Mouse (Mus musculus) ES-Bruce4 (cell line): ENCODE results near the gene Dpp9. TPM values are rescaled to one million over a fixed set of nuclear protein-coding genes. Genes with fewer than 3 reads are reported as not detected.
"Not testable (repeated sequence)": the region's sequence is repeated elsewhere in the genome, so short reads cannot be mapped to it uniquely, and the experiment has no call there.

Source experiments
- H3K27ac ChIP-seq: 2 replicates; pipeline ENCODE4 v1.5.1; 2012; ENCODE audit warnings: low read length, inconsistent platforms; ENCODE audit not compliant: insufficient read depth
- H3K27me3 ChIP-seq: 2 replicates; pipeline ENCODE4 v1.6.1; 2012; ENCODE audit warnings: mild to moderate bottlenecking, low read length, inconsistent platforms; ENCODE audit not compliant: control insufficient read depth, poor library complexity, insufficient read depth, severe bottlenecking
- H3K36me3 ChIP-seq: 2 replicates; pipeline ENCODE4 v1.6.1; 2012; ENCODE audit warnings: inconsistent platforms, mild to moderate bottlenecking, low read length, moderate library complexity; ENCODE audit not compliant: control insufficient read depth, poor library complexity, insufficient read depth, severe bottlenecking
- H3K4me1 ChIP-seq: one replicate; pipeline ENCODE4 v1.8.1; 2011; ENCODE audit warnings: low read length; ENCODE audit not compliant: control insufficient read depth, insufficient read depth
- H3K4me3 ChIP-seq: 2 replicates; pipeline ENCODE4 v1.5.1; 2011; ENCODE audit warnings: low read depth, mild to moderate bottlenecking, low read length
- H3K9ac ChIP-seq: 2 replicates; pipeline ENCODE4 v1.6.1; 2012; ENCODE audit warnings: low read depth, mild to moderate bottlenecking, inconsistent platforms; ENCODE audit not compliant: poor library complexity, severe bottlenecking
- H3K9me3 ChIP-seq: replicated peaks from 2 replicates; pipeline ENCODE4 v1.6.1; 2012; ENCODE audit warnings: mild to moderate bottlenecking, low read length, inconsistent platforms; ENCODE audit not compliant: control insufficient read depth, poor library complexity, insufficient read depth, severe bottlenecking
- CTCF ChIP-seq: IDR thresholded peaks from one replicate; pipeline ENCODE4 v1.8.1; 2011; ENCODE audit warnings: low read depth, low read length
- EP300 ChIP-seq: IDR thresholded peaks from 2 replicates; pipeline ENCODE4 v1.6.1; 2011; ENCODE audit warnings: low read depth, low read length; ENCODE audit not compliant: insufficient read depth
- POLR2A ChIP-seq: IDR thresholded peaks from one replicate; pipeline ENCODE4 v1.8.1; 2011; ENCODE audit warnings: low read length; ENCODE audit not compliant: insufficient read depth
- polyA plus RNA-seq: library from polyadenylated mRNA; stranded (reverse); fragments of >200 nt; gene quantifications from 2 replicates; pipeline ENCODE4 v1.2.4, GENCODE M21; 2011; ENCODE audit warnings: low read depth; ENCODE audit not compliant: missing spikeins, insufficient read depth, insufficient read length

Dpp9 gene
- polyA plus RNA-seq, 1 experiment, result 20.9 TPM

- H3K36me3 ChIP-seq, result peaks cover 8% of the 10 kb centered on the region
- no peak overlapping the region for H3K9ac ChIP-seq
- H3K27me3 ChIP-seq, result no peaks in the 10 kb centered on the region
- TF ChIP-seq CTCF, result no peak
- TF ChIP-seq EP300, result no peak
- no peak for TF ChIP-seq POLR2A
- no peaks in the 10 kb centered on the region for H3K9me3 ChIP-seq
- H3K4me3 ChIP-seq, result no peak overlapping the region
- H3K4me1 ChIP-seq, result peaks cover 6% of the 10 kb centered on the region
- H3K27ac ChIP-seq, result 0 out of 2 replicates have a peak overlapping the region, but pooled peaks have one; percentile 10
These were observed 42.5 kb upstream of the Dpp9 start for GRCm38 (mm10) chr17:56261166-56261565.

GRCm38 (mm10) chr17:56259301-56260037 is 40.8 kb upstream of the Dpp9 start:
- peaks cover 4% of the 10 kb centered on the region for H3K4me1 ChIP-seq
- H3K9me3 ChIP-seq, result no peaks in the 10 kb centered on the region
- H3K27ac ChIP-seq, result no peak overlapping the region
- H3K27me3 ChIP-seq, result no peaks in the 10 kb centered on the region
- H3K36me3 ChIP-seq, result peaks cover 8% of the 10 kb centered on the region
- TF ChIP-seq CTCF (no peak), EP300 (no peak), POLR2A (no peak)
- H3K9ac ChIP-seq, result no peak overlapping the region
- H3K4me3 ChIP-seq, result no peak overlapping the region

- not testable (repeated sequence) for H3K9me3 ChIP-seq, H3K9ac ChIP-seq, H3K36me3 ChIP-seq, H3K27me3 ChIP-seq, H3K27ac ChIP-seq, H3K4me3 ChIP-seq, H3K4me1 ChIP-seq
These were observed 40.1 kb upstream of the Dpp9 start for GRCm38 (mm10) chr17:56258812-56259211.

GRCm38 (mm10) chr17:56258269-56258668 is 39.6 kb upstream of the Dpp9 start:
- H3K36me3 ChIP-seq, H3K9ac ChIP-seq: not testable (repeated sequence)
- H3K4me3 ChIP-seq, result peak overlapping the region; percentile 31; the same call in 1 of the 2 replicates

GRCm38 (mm10) chr17:56257181-56257894 is 38.6 kb upstream of the Dpp9 start:
- H3K27me3 ChIP-seq, result no peaks in the 10 kb centered on the region
- no peaks in the 10 kb centered on the region for H3K9me3 ChIP-seq
- H3K36me3 ChIP-seq, result peaks cover 8% of the 10 kb centered on the region
- H3K4me1 ChIP-seq, result peaks cover 4% of the 10 kb centered on the region
- TF ChIP-seq CTCF (no peak), EP300 (no peak), POLR2A (no peak)
- H3K4me3 ChIP-seq, result peak overlapping the region; percentile 86
- peak overlapping the region; percentile 11 for H3K9ac ChIP-seq
- H3K27ac ChIP-seq, result no peak overlapping the region

More at GRCm38 (mm10) chr17:56258269-56258668, 39.6 kb upstream of the Dpp9 start:
- H3K9me3 ChIP-seq, H3K27me3 ChIP-seq, H3K4me1 ChIP-seq, H3K27ac ChIP-seq: not testable (repeated sequence)

- H3K9ac ChIP-seq, result peak within 1 kb of the TSS; percentile 63
- no peaks in the 10 kb centered on the region for H3K9me3 ChIP-seq
- H3K4me1 ChIP-seq, result peaks cover 4% of the 10 kb centered on the region
- no peak for TF ChIP-seq EP300
- peak; percentile 33 for TF ChIP-seq POLR2A
- H3K27me3 ChIP-seq, result no peaks in the 10 kb centered on the region
- peaks cover 8% of the 10 kb centered on the region for H3K36me3 ChIP-seq
- peak within 1 kb of the TSS; percentile 76 for H3K27ac ChIP-seq
- peak within 1 kb of the TSS; percentile 91 for H3K4me3 ChIP-seq
These were observed 37.7 kb upstream of the Dpp9 start, which contains the start of gene Fem1a for GRCm38 (mm10) chr17:56256239-56256881. Gene Fem1a, plus strand, starts transcription at chr17:56256810.
